Mouse (Mus musculus) spleen, postnatal 36 days (tissue): ENCODE data around the gene Pnpla7.

Experiments used
- DNase-seq, 2 experiments: peaks; one replicate each; pipeline ENCODE4 v3.0.0; 2022; ENCODE audit warnings: low spot score in 2 of 2, mixed read lengths in 1 of 2

The Pnpla7 gene

GRCm38 (mm10) chr2:24987762-24988161 is 11.9 kb downstream of the Pnpla7 start:
- no peak for DNase-seq

- no peak for DNase-seq
Observed at GRCm38 (mm10) chr2:24995332-24995731, 19.5 kb downstream of the Pnpla7 start.

GRCm38 (mm10) chr2:24996471-24996870 is 20.6 kb downstream of the Pnpla7 start:
- no peak for DNase-seq

- DNase-seq: peak in 1 of 2 experiments; percentile 10
Observed at GRCm38 (mm10) chr2:25000544-25001235, 24.9 kb downstream of the Pnpla7 start.

- no peak for DNase-seq
Observed at GRCm38 (mm10) chr2:25003946-25004786, 28.3 kb downstream of the Pnpla7 start.

- DNase-seq: no peak
Observed at GRCm38 (mm10) chr2:25006767-25007166, 30.9 kb downstream of the Pnpla7 start.

- DNase-seq: peak in 1 of 2 experiments; percentile 6
Observed at GRCm38 (mm10) chr2:25008250-25008649, 32.4 kb downstream of the Pnpla7 start.

- no peak for DNase-seq
Observed at GRCm38 (mm10) chr2:25022678-25023077, 46.8 kb downstream of the Pnpla7 start.

- DNase-seq: no peak
Observed at GRCm38 (mm10) chr2:25025109-25025508, 49.3 kb downstream of the Pnpla7 start.

- DNase-seq: no peak
Observed at GRCm38 (mm10) chr2:25034994-25035393, 59.2 kb downstream of the Pnpla7 start.

GRCm38 (mm10) chr2:25040089-25040488 is 64.3 kb downstream of the Pnpla7 start:
- DNase-seq: no peak

GRCm38 (mm10) chr2:25050921-25051320 is 75.1 kb downstream of the Pnpla7 start:
- no peak for DNase-seq

GRCm38 (mm10) chr2:25051450-25051849 is 75.6 kb downstream of the Pnpla7 start:
- no peak for DNase-seq

GRCm38 (mm10) chr2:25053101-25053500 is 77.3 kb downstream of the Pnpla7 start:
- no peak for DNase-seq

- DNase-seq: peak; percentile 75 to 78
Observed at GRCm38 (mm10) chr2:25054221-25055067, 78.6 kb downstream of the Pnpla7 start, which contains the start of gene Nsmf. Gene Nsmf (plus strand): TSS chr2:25054355.

GRCm38 (mm10) chr2:25055068-25055405 is 79.2 kb downstream of the Pnpla7 start:
- no peak for DNase-seq

GRCm38 (mm10) chr2:25055409-25056155 is 79.7 kb downstream of the Pnpla7 start:
- no peak for DNase-seq

GRCm38 (mm10) chr2:25058926-25059325 is 83.1 kb downstream of the Pnpla7 start:
- DNase-seq: no peak

- no peak for DNase-seq
Observed at GRCm38 (mm10) chr2:25063523-25063922, 87.7 kb downstream of the Pnpla7 start.

- DNase-seq: no peak
Observed at GRCm38 (mm10) chr2:25064285-25064684, 88.5 kb downstream of the Pnpla7 start.

GRCm38 (mm10) chr2:25065537-25065936 is 89.7 kb downstream of the Pnpla7 start:
- DNase-seq: no peak
